Comparison of ENCODE assay signal across 9 mouse cellular contexts in genomic region chr13:73536824-73537223, GRCm38 (mm10). TPM values are rescaled to one million over a fixed set of nuclear protein-coding genes. Genes with fewer than 3 reads are reported as not detected.
A peak's percentile ranks its signal among the peaks of the same experiment; 100 is the strongest.
DNase-seq lines count a peak whose midpoint lies in the region; ATAC-seq and TF ChIP-seq lines count a peak whose summit lies in the region.
"Had no signal": no experiment of that assay in that cellular context is flagged by ENCODE, and none has a peak within 500 bp of the region (broad histone marks: within the 10 kb centered on the region; RNA-seq: fewer than 3 reads in every experiment).

No protein-coding gene starts in this region.

- H3K27ac ChIP-seq in lung, embryonic 14.5 days (ENCODE audit: low read depth), result no peak overlapping the region
- no peak overlapping the region for H3K27ac ChIP-seq in forebrain, embryonic 10.5 days
- H3K27ac ChIP-seq in limb, embryonic 13.5 days, result no peak overlapping the region
- no peak overlapping the region for H3K27ac ChIP-seq in olfactory bulb, adult 2 months (ENCODE audit: insufficient read depth, low read depth, low read length)
- H3K27ac ChIP-seq: macrophage had no signal

- H3K4me1 ChIP-seq in lung, embryonic 14.5 days (ENCODE audit: insufficient read depth), result no peaks in the 10 kb centered on the region
- H3K4me1 ChIP-seq in forebrain, embryonic 10.5 days, result peaks cover 12% of the 10 kb centered on the region
- H3K4me1 ChIP-seq in limb, embryonic 13.5 days, result peaks cover 14% of the 10 kb centered on the region
- peaks cover 11% of the 10 kb centered on the region for H3K4me1 ChIP-seq in olfactory bulb, adult 2 months (ENCODE audit: control insufficient read depth, insufficient read depth, low read length)

- H3K36me3 ChIP-seq in lung, embryonic 14.5 days (ENCODE audit: insufficient read depth), result no peaks in the 10 kb centered on the region
- no peaks in the 10 kb centered on the region for H3K36me3 ChIP-seq in forebrain, embryonic 10.5 days (replicated peaks)
- no peaks in the 10 kb centered on the region for H3K36me3 ChIP-seq in limb, embryonic 13.5 days

- H3K4me2 ChIP-seq in lung, embryonic 14.5 days, result peak overlapping the region; percentile 75
- peak overlapping the region; percentile 85 for H3K4me2 ChIP-seq in limb, embryonic 13.5 days (replicated peaks)

- TF ChIP-seq POLR2A in olfactory bulb, adult 2 months (IDR thresholded peaks at IDR 0.05; ENCODE audit: insufficient read depth, low read depth, low read length), result no peak

- no peak for TF ChIP-seq CTCF in lung, embryonic 14.5 days (IDR thresholded peaks at IDR 0.05; ENCODE audit: low read depth)
- no peak for TF ChIP-seq CTCF in olfactory bulb, adult 2 months (IDR thresholded peaks at IDR 0.05; ENCODE audit: insufficient read depth, low read depth, low read length)

- peak overlapping the region; percentile 37 for H3K4me3 ChIP-seq in lung, embryonic 14.5 days (ENCODE audit: low read depth, low read length)
- H3K4me3 ChIP-seq in forebrain, embryonic 10.5 days, result peak overlapping the region; percentile 55
- H3K4me3 ChIP-seq in limb, embryonic 13.5 days, result peak overlapping the region; percentile 49
- H3K4me3 ChIP-seq in olfactory bulb, adult 2 months (ENCODE audit: insufficient read depth, low read depth, low read length), result peak overlapping the region; percentile 29

- DNase-seq in lung, embryonic 14.5 days, result no peak
- no peak for DNase-seq in lung, postnatal 10 days
- no peak for DNase-seq in forebrain, embryonic 10.5 days (ENCODE audit: extremely low spot score, low spot score)
- DNase-seq in cerebellum, adult 9-11 months, result no peak
- no peak for DNase-seq in gastrocnemius, adult 18-20 months (ENCODE audit: low spot score)
- DNase-seq in heart, adult 9 months (ENCODE audit: low spot score in 2 of 2), result no peak

- WGBS in lung, embryonic 14.5 days, result 11% methylated on average over 13 of the region's 13 CpGs
- 19% methylated on average over 13 of the region's 13 CpGs for WGBS in forebrain, embryonic 10.5 days
- WGBS in limb, embryonic 13.5 days, result 18% methylated on average over 13 of the region's 13 CpGs
- WGBS in olfactory bulb, adult 2 months, result 13% methylated on average over 13 of the region's 13 CpGs

- ATAC-seq in lung, embryonic 14.5 days (ENCODE audit: insufficient read depth), result no peak; the same call in 1 of the 2 replicates
- no peak; the same call in 1 of the 2 replicates for ATAC-seq in limb, embryonic 13.5 days (ENCODE audit: low FRiP score, low read depth)

- no peaks in the 10 kb centered on the region for H3K9me3 ChIP-seq in lung, embryonic 14.5 days (ENCODE audit: low read depth, low read length)
- H3K9me3 ChIP-seq in forebrain, embryonic 10.5 days, result no peaks in the 10 kb centered on the region
- no peaks in the 10 kb centered on the region for H3K9me3 ChIP-seq in limb, embryonic 13.5 days

- peaks cover 24% of the 10 kb centered on the region for H3K27me3 ChIP-seq in lung, embryonic 14.5 days (ENCODE audit: insufficient read depth, low read length)
- H3K27me3 ChIP-seq in forebrain, embryonic 10.5 days (ENCODE audit: poor library complexity, severe bottlenecking), result peaks cover 61% of the 10 kb centered on the region
- H3K27me3 ChIP-seq in limb, embryonic 13.5 days, result peaks cover 68% of the 10 kb centered on the region

- H3K9ac ChIP-seq in lung, embryonic 14.5 days, result peak overlapping the region; percentile 7; the same call in 1 of the 2 replicates
- peak overlapping the region; percentile 51; the same call in 1 of the 2 replicates for H3K9ac ChIP-seq in limb, embryonic 13.5 days

RNA-seq across cellular contexts. Expression of gene Slc6a3, which starts 0.3 kb away (rescaled TPM):
- 0.14 and 0.24 TPM in 2 replicates for polyA plus RNA-seq in lung, embryonic 14.5 days (2014; fragmentation: Nextera tagmentation; extraction: Ambion mirVana)
- 0.11 and 0.22 TPM in 2 replicates for polyA plus RNA-seq in forebrain, embryonic 10.5 days (2016; fragmentation: Nextera tagmentation; extraction: Ambion mirVana)
- polyA plus RNA-seq in limb, embryonic 13.5 days (2015; fragmentation: Nextera tagmentation; extraction: Ambion mirVana), result 0.11 and 0.13 TPM in 2 replicates
- not detected in 2 replicates for polyA plus RNA-seq in olfactory bulb, adult 2 months (2012; ENCODE audit: insufficient read depth, insufficient read length, low replicate concordance, missing spikeins)
- not detected for total RNA-seq in gastrocnemius, adult 18-20 months (2021)
- polyA plus RNA-seq: macrophage had no signal
